Mouse (Mus musculus) forebrain, embryonic 10.5 days (tissue): Measurements from ENCODE around the gene Cd209d. TPM values are rescaled to one million over a fixed set of nuclear protein-coding genes. Genes with fewer than 3 reads are reported as not detected.
"Not testable (repeated sequence)": the region's sequence is repeated elsewhere in the genome, so short reads cannot be mapped to it uniquely, and the experiment has no call there.

ENCODE experiments used
- DNase-seq: peaks from one replicate; pipeline ENCODE4 v3.0.0-alpha.2; 2017; ENCODE audit warnings: low spot score; ENCODE audit errors: extremely low spot score
- H3K27ac ChIP-seq: fragments of 300-500 bp; sonication (generic); 2 replicates; pipeline ENCODE4 v1.5.1; 2016; ENCODE audit warnings: mild to moderate bottlenecking
- H3K27me3 ChIP-seq: fragments of 300-500 bp; sonication (generic); 2 replicates; pipeline ENCODE4 v1.6.1; 2016; ENCODE audit warnings: mild to moderate bottlenecking; ENCODE audit not compliant: poor library complexity, severe bottlenecking
- H3K36me3 ChIP-seq: fragments of 300-500 bp; sonication (generic); replicated peaks from 2 replicates; pipeline ENCODE4 v1.6.1; 2016; ENCODE audit warnings: mild to moderate bottlenecking, moderate library complexity
- H3K4me1 ChIP-seq: fragments of 300-500 bp; sonication (generic); 2 replicates; pipeline ENCODE4 v1.6.1; 2016
- H3K4me3 ChIP-seq: fragments of 300-500 bp; sonication (generic); 2 replicates; pipeline ENCODE4 v1.5.1; 2016; ENCODE audit warnings: mild to moderate bottlenecking, moderate library complexity
- H3K9me3 ChIP-seq: fragments of 300-500 bp; sonication (generic); 2 replicates; pipeline ENCODE4 v1.6.1; 2016; ENCODE audit warnings: mild to moderate bottlenecking, moderate library complexity
- WGBS: fragments of 180-500 bp; shearing (Covaris S2); methylation state at CpG from one replicate; pipeline ENCODE4 v1.1.7; 2016; 5-methylcytosine and 5-hydroxymethylcytosine counted together
- polyA plus RNA-seq: library from polyadenylated mRNA; unstranded; fragments of >200 nt; fragmentation: Nextera tagmentation; extraction: Ambion mirVana; gene quantifications from 2 replicates; pipeline ENCODE4 v1.2.1, GENCODE M21; 2016

Cd209d gene
- not detected in 2 replicates for polyA plus RNA-seq

DNA sequence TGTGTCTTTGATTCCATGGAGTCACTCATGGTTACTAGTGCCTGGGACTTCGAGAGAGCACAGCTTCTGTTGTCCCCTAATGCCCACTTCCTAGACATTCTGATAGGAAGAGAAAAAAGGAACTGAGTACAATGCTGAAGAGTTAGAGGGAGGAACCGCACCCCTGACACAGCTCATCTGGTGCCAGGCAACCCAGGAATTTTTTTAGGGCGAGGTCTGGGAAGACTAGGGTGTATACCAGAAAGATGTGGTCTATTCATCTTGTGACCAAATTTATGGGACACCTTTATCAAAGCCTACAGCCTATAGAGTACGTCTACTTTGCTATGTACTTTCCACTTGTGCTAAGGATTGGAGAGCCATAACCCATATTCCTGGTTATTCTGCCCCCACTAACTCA is at the start of gene Cd209d:
Gene Cd209d (minus strand): TSS at position 101 of the 400 bp plus-strand sequence.
- Histone ChIP-seq H3K9me3 (peaks cover 61% of the 10 kb centered on the region), H3K4me1 (no peaks in the 10 kb centered on the region), H3K27me3 (no peaks in the 10 kb centered on the region), H3K4me3 (no peak within 1 kb of the TSS), H3K36me3 (no peaks in the 10 kb centered on the region), H3K27ac (no peak within 1 kb of the TSS)
- 76% methylated on average over 4 of the region's 4 CpGs for WGBS
- no peak for DNase-seq

DNA sequence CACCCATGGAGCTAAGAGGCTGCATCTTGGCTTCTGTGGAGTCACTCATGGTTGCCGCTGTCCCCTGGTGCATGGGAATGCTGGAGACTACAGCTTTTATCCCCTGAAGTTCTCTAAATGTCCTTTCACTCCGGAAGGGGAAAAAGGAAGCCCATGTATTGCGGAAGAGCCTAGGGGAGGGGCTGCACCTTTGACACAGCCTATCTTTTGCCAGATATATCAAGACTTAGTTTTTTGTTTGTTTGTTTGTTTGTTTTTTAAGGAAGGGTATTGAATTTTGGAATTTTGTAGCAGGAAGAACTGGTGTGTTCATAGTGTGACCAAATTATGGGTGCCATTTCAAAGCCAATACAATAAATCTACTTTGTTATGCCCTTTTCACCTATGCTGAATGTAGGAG is 48.4 kb upstream of the Cd209d start, which contains the start of gene Cd209b:
Gene Cd209b (minus strand): TSS at position 101 of the 400 bp plus-strand sequence.
- H3K4me3 ChIP-seq, result no peak within 1 kb of the TSS
- no peaks in the 10 kb centered on the region for H3K36me3 ChIP-seq
- no peaks in the 10 kb centered on the region for H3K27me3 ChIP-seq
- DNase-seq, result no peak
- peaks cover 54% of the 10 kb centered on the region for H3K9me3 ChIP-seq
- H3K27ac ChIP-seq, result no peak within 1 kb of the TSS
- WGBS, result 85% methylated on average over 3 of the region's 3 CpGs
- H3K4me1 ChIP-seq, result no peaks in the 10 kb centered on the region

- Histone ChIP-seq H3K9me3 (peaks cover 81% of the 10 kb centered on the region), H3K27me3 (no peaks in the 10 kb centered on the region), H3K36me3 (no peaks in the 10 kb centered on the region), H3K4me1 (no peaks in the 10 kb centered on the region), H3K27ac (no peak overlapping the region), H3K4me3 (no peak overlapping the region)
- WGBS, result 81% methylated on average over 2 of the region's 2 CpGs
- DNase-seq, result no peak
Observed at GRCm38 (mm10) chr8:3876121-3876520, 2.2 kb downstream of the Cd209d start.

GRCm38 (mm10) chr8:3862736-3863135 is 15.6 kb downstream of the Cd209d start:
- not testable (repeated sequence) for H3K27ac ChIP-seq, H3K27me3 ChIP-seq, H3K4me3 ChIP-seq, DNase-seq, H3K36me3 ChIP-seq, H3K4me1 ChIP-seq
- H3K9me3 ChIP-seq, result peaks cover 54% of the 10 kb centered on the region

DNA sequence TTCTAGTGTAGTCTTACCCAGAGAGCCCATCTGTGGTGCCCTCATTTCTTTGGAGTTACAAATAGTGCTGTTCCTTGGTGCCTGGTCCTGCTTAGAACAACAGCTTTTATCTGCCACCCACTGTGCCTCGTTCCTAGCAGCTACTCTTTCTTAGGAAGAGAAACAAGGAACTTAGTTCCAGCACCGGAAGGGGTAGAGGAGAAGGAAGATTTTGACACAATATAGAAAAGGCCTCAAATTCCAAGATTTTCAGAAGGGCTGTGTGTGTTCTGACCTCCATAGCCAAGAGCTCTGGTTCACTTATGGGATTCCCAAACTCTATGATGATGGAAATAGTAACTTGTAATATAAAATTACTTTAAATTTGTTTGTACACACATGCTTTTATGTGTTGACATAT is 24.1 kb downstream of the Cd209d start, which contains the start of gene Cd209e:
Gene Cd209e (minus strand): TSS at position 101 of the 400 bp plus-strand sequence.
- no peak for DNase-seq
- Histone ChIP-seq H3K36me3 (no peaks in the 10 kb centered on the region), H3K4me1 (no peaks in the 10 kb centered on the region), H3K27me3 (no peaks in the 10 kb centered on the region), H3K4me3 (no peak within 1 kb of the TSS), H3K27ac (no peak within 1 kb of the TSS), H3K9me3 (peaks cover 45% of the 10 kb centered on the region)
- 67% methylated on average over 2 of the region's 2 CpGs for WGBS

Other genes starting within 250 kb of the Cd209d start
- gene Stxbp2, start 247.6 kb downstream of the Cd209d start, polyA plus RNA-seq, result 35.8 and 38.1 TPM in 2 replicates
- 0.30 and 0.31 TPM in 2 replicates for gene Retn, start 222.8 kb downstream of the Cd209d start, polyA plus RNA-seq
- 0.09 and 0.20 TPM in 2 replicates for gene Mcemp1, start 212.8 kb downstream of the Cd209d start, polyA plus RNA-seq
- gene Fcor, start 206.2 kb downstream of the Cd209d start, polyA plus RNA-seq, result 11.2 and 12.1 TPM in 2 replicates
- 43.3 and 47.5 TPM in 2 replicates for gene Trappc5, start 202.3 kb downstream of the Cd209d start, polyA plus RNA-seq
- 0.22 and 0.38 TPM in 2 replicates for gene Fcer2a, start 184.4 kb downstream of the Cd209d start, polyA plus RNA-seq
- gene Clec4g, start 157.9 kb downstream of the Cd209d start, polyA plus RNA-seq, result not detected in 2 replicates
- gene Cd209a, start 129.6 kb downstream of the Cd209d start, polyA plus RNA-seq, result not detected in 2 replicates
- not detected in 2 replicates for gene Cd209e, start 24.2 kb downstream of the Cd209d start, polyA plus RNA-seq
- gene Cd209b, start 48.3 kb upstream of the Cd209d start, polyA plus RNA-seq, result not detected in 2 replicates
- gene Cd209c, start 76.2 kb upstream of the Cd209d start, polyA plus RNA-seq, result 0.41 and 0.42 TPM in 2 replicates
- not detected in 2 replicates for gene Cd209f, start 227.3 kb upstream of the Cd209d start, polyA plus RNA-seq